Mouse (Mus musculus) megakaryocyte, embryonic 14.5 days (primary cell): Measurements from ENCODE around the gene Arhgap18. TPM values are rescaled to one million over a fixed set of nuclear protein-coding genes. Genes with fewer than 3 reads are reported as not detected.

ENCODE experiments used
- H3K27me3 ChIP-seq: replicated peaks from 2 replicates; pipeline ENCODE3; 2012; ENCODE audit warnings: inconsistent platforms
- H3K36me3 ChIP-seq: replicated peaks from 2 replicates; pipeline ENCODE3; 2012; ENCODE audit warnings: low read length, inconsistent platforms, mixed read lengths
- H3K4me1 ChIP-seq: 2 replicates; pipeline ENCODE4 v1.6.1; 2012; ENCODE audit warnings: inconsistent platforms
- H3K4me3 ChIP-seq: replicated peaks from 2 replicates; pipeline ENCODE3; 2012; ENCODE audit warnings: moderate library complexity, mild to moderate bottlenecking, inconsistent platforms
- H3K9me3 ChIP-seq: 2 replicates; pipeline ENCODE4 v1.6.1; 2012; ENCODE audit warnings: inconsistent platforms
- FLI1 ChIP-seq: IDR thresholded peaks from 2 replicates; pipeline ENCODE4 v1.6.1; 2012; ENCODE audit warnings: low read length, inconsistent platforms, mixed read lengths
- GATA1 ChIP-seq: IDR thresholded peaks from 3 replicates; pipeline ENCODE4 v1.6.1; 2012; ENCODE audit warnings: mixed read lengths, low read length, inconsistent platforms, borderline replicate concordance
- polyA plus RNA-seq: library from polyadenylated mRNA; stranded (reverse); fragments of >175 nt; gene quantifications from 2 replicates; pipeline ENCODE4 v1.2.3, GENCODE M21; 2012; ENCODE audit warnings: low replicate concordance; ENCODE audit not compliant: insufficient read depth

Arhgap18 gene
- polyA plus RNA-seq, 1 experiment: 9.3 TPM

DNA sequence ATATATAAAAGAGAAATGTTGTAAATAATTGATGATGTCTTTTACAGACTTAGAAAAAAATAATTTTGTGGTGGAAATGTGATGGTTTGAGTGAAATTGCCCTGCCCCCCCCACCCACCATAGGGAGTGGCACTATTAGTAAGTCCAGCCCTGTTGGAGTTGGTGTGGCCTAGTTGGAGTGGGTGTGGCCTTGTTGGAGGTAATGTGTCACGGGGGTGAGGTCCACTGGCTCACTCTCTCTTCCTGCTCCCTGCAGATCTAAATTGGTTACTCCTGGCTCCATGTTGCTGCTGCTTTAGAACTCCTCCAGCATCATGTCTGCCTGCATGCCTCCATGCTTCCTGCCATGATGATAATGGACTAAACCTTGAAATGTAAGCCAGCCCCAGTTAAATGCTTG, 186.3 kb downstream of the Arhgap18 start:
- TF ChIP-seq GATA1 (no peak), FLI1 (no peak)
- Histone ChIP-seq H3K36me3 (no peaks in the 10 kb centered on the region), H3K27me3 (no peaks in the 10 kb centered on the region), H3K4me1 (no peaks in the 10 kb centered on the region), H3K9me3 (no peaks in the 10 kb centered on the region), H3K4me3 (no peak overlapping the region)

DNA sequence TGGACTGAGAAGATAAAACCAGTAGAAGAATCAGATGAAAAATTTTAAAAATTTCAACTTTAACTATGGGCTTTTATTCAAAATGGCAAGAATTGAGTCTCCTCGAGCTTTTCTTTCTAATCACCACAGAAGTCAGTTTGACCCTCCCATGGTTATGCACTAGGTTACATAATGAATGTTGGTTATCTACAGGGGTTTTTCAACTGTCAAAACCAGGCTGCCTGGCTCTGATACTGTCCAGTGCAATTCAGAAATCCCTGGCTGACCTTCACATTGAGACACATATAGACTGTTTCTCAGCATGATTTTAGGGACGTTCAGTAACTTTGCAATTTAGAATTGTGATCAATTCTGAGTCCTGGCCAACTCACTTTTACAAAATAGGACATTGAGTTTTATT, 195.1 kb downstream of the Arhgap18 start:
- Histone ChIP-seq H3K4me1 (no peaks in the 10 kb centered on the region; the same call in 1 of the 2 replicates), H3K27me3 (no peaks in the 10 kb centered on the region), H3K9me3 (0 out of 2 replicates have a peak, but pooled peaks cover 3% of the 10 kb centered on the region), H3K36me3 (no peaks in the 10 kb centered on the region), H3K4me3 (no peak overlapping the region)
- TF ChIP-seq FLI1 (no peak), GATA1 (no peak)

- Histone ChIP-seq H3K36me3 (no peaks in the 10 kb centered on the region), H3K4me3 (no peak overlapping the region), H3K9me3 (0 out of 2 replicates have a peak, but pooled peaks cover 3% of the 10 kb centered on the region), H3K27me3 (no peaks in the 10 kb centered on the region), H3K4me1 (no peaks in the 10 kb centered on the region; the same call in 1 of the 2 replicates)
- TF ChIP-seq FLI1 (no peak), GATA1 (no peak)
Measured at GRCm38 (mm10) chr10:26949667-26950066, 196.4 kb downstream of the Arhgap18 start.

- TF ChIP-seq FLI1 (no peak), GATA1 (no peak)
- Histone ChIP-seq H3K9me3 (0 out of 2 replicates have a peak, but pooled peaks cover 3% of the 10 kb centered on the region), H3K4me1 (no peaks in the 10 kb centered on the region; the same call in 1 of the 2 replicates), H3K27me3 (no peaks in the 10 kb centered on the region), H3K4me3 (no peak overlapping the region), H3K36me3 (no peaks in the 10 kb centered on the region)
Measured at GRCm38 (mm10) chr10:26950448-26950847, 197.2 kb downstream of the Arhgap18 start.

DNA sequence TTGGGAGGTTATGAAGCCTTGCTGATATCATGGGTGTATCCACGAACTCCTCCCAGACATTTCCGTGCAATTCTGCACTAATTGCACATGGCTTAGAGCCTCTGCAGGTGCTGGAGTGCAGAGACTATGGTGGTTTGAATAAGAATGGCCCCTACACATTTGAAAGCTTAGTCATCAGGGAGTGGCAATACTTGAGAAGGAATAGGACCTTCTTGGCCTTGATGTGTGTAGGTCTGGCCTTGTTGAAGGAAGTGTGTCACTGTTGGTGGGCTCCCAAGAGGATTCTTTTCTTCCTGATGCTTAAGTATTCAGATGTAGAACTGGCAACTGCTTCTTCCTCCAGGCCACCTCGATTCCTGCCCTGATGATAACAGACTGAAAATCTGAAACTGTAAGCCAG, 205.3 kb downstream of the Arhgap18 start:
- TF ChIP-seq FLI1 (no peak), GATA1 (no peak)
- Histone ChIP-seq H3K4me1 (0 out of 2 replicates have a peak, but pooled peaks cover 3% of the 10 kb centered on the region), H3K27me3 (no peaks in the 10 kb centered on the region), H3K36me3 (no peaks in the 10 kb centered on the region), H3K4me3 (no peak overlapping the region), H3K9me3 (no peaks in the 10 kb centered on the region)
